Mouse (Mus musculus): ENCODE data around the gene Sult2b1.

DNA sequence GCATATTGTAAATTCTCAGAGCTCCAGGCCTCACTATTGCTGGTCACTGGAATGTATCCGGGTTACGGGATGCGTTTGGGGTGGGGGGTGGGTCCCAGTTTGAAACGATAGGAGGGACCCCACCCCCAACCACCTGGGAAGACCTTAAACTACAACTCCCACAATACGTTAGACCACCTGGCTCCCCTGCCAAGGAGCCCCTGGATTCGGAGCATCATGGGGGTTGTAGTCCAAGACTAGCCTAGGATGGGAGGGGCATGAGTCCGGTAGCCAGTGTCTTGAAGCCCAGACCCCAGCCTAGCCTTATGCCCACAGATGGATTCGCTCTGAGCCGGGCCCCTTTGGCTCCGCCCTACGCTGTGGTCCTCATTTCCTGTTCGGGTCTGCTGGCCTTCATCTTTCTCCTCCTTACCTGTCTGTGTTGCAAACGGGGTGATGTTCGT lies 1.7 kb upstream of the Sult2b1 start:
- TF ChIP-seq POLR2A (IDR thresholded peaks at IDR 0.05; ENCODE audit: borderline replicate concordance, extremely low read depth, insufficient read depth, insufficient read length, poor library complexity, severe bottlenecking) = no peak
- no peak for TF ChIP-seq CTCF (IDR thresholded peaks at IDR 0.05; ENCODE audit: borderline replicate concordance, extremely low read depth, insufficient read depth, insufficient read length)
